ENCODE assay signal across 8 mouse cellular contexts in genomic region chr1:89580999-89581765, GRCm38 (mm10).
DNase-seq lines count a peak whose midpoint lies in the region; ATAC-seq lines count a peak whose summit lies in the region.

No protein-coding gene starts in this region.

- ATAC-seq in erythroblast, adult 5-6 weeks (replicated peaks; ENCODE audit: low FRiP score, poor library complexity, severe bottlenecking): no peak
- ATAC-seq in forebrain, embryonic 15.5 days (replicated peaks): peak; percentile 24
- peak; percentile 59 for ATAC-seq in midbrain, embryonic 11.5 days (ENCODE audit: low FRiP score)
- no peak; the same call in 1 of the 2 replicates for ATAC-seq in stomach, embryonic 15.5 days (ENCODE audit: insufficient read depth, low FRiP score, low read depth)

- peak overlapping the region; percentile 96 for H3K27ac ChIP-seq in forebrain, embryonic 15.5 days (replicated peaks)
- peak overlapping the region; percentile 94 for H3K27ac ChIP-seq in hindbrain, embryonic 10.5 days
- H3K27ac ChIP-seq in limb, embryonic 10.5 days: peak overlapping the region; percentile 82
- peak overlapping the region; percentile 55 for H3K27ac ChIP-seq in midbrain, embryonic 11.5 days (ENCODE audit: low read depth, low read length)
- no peak overlapping the region for H3K27ac ChIP-seq in stomach, embryonic 15.5 days

- H3K4me1 ChIP-seq in erythroblast, embryonic 14.5 days (ENCODE audit: control insufficient read depth): no peaks in the 10 kb centered on the region
- H3K4me1 ChIP-seq in forebrain, embryonic 15.5 days: peaks cover 62% of the 10 kb centered on the region
- H3K4me1 ChIP-seq in hindbrain, embryonic 10.5 days (replicated peaks): peaks cover 91% of the 10 kb centered on the region
- peaks cover 54% of the 10 kb centered on the region for H3K4me1 ChIP-seq in limb, embryonic 10.5 days
- peaks cover 50% of the 10 kb centered on the region for H3K4me1 ChIP-seq in midbrain, embryonic 11.5 days (ENCODE audit: control insufficient read depth, insufficient read depth, low read length)
- peaks cover 24% of the 10 kb centered on the region for H3K4me1 ChIP-seq in stomach, embryonic 15.5 days

- no peaks in the 10 kb centered on the region for H3K36me3 ChIP-seq in erythroblast, embryonic 14.5 days (ENCODE audit: control insufficient read depth)
- no peaks in the 10 kb centered on the region for H3K36me3 ChIP-seq in forebrain, embryonic 15.5 days
- no peaks in the 10 kb centered on the region for H3K36me3 ChIP-seq in hindbrain, embryonic 10.5 days
- no peaks in the 10 kb centered on the region for H3K36me3 ChIP-seq in limb, embryonic 10.5 days
- H3K36me3 ChIP-seq in midbrain, embryonic 11.5 days (ENCODE audit: control insufficient read depth, insufficient read depth, low read length): no peaks in the 10 kb centered on the region
- no peaks in the 10 kb centered on the region for H3K36me3 ChIP-seq in stomach, embryonic 15.5 days

- under 1% methylated on average over 95 of the region's 95 CpGs for WGBS in forebrain, embryonic 15.5 days
- WGBS in hindbrain, embryonic 10.5 days: under 1% methylated on average over 95 of the region's 95 CpGs
- under 1% methylated on average over 95 of the region's 95 CpGs for WGBS in limb, embryonic 10.5 days
- under 1% methylated on average over 88 of the region's 95 CpGs for WGBS in midbrain, embryonic 11.5 days
- WGBS in stomach, embryonic 15.5 days: under 1% methylated on average over 95 of the region's 95 CpGs

- H3K4me3 ChIP-seq in erythroblast, embryonic 14.5 days (replicated peaks): peak overlapping the region; percentile 40
- H3K4me3 ChIP-seq in forebrain, embryonic 15.5 days: peak overlapping the region; percentile 75
- peak overlapping the region; percentile 86 for H3K4me3 ChIP-seq in hindbrain, embryonic 10.5 days
- H3K4me3 ChIP-seq in limb, embryonic 10.5 days: peak overlapping the region; percentile 86
- peak overlapping the region; percentile 60 for H3K4me3 ChIP-seq in midbrain, embryonic 11.5 days (ENCODE audit: low read depth, low read length)
- peak overlapping the region; percentile 64 for H3K4me3 ChIP-seq in stomach, embryonic 15.5 days (replicated peaks)

- H3K9me3 ChIP-seq in erythroblast, embryonic 14.5 days (ENCODE audit: control insufficient read depth, low read length): no peaks in the 10 kb centered on the region
- H3K9me3 ChIP-seq in forebrain, embryonic 15.5 days: no peaks in the 10 kb centered on the region
- no peaks in the 10 kb centered on the region for H3K9me3 ChIP-seq in hindbrain, embryonic 10.5 days
- H3K9me3 ChIP-seq in limb, embryonic 10.5 days (replicated peaks): no peaks in the 10 kb centered on the region
- no peaks in the 10 kb centered on the region for H3K9me3 ChIP-seq in midbrain, embryonic 11.5 days (ENCODE audit: control insufficient read depth, low read length)
- H3K9me3 ChIP-seq in stomach, embryonic 15.5 days: no peaks in the 10 kb centered on the region

- H3K27me3 ChIP-seq in erythroblast, embryonic 14.5 days (ENCODE audit: control insufficient read depth): peaks cover 45% of the 10 kb centered on the region
- no peaks in the 10 kb centered on the region for H3K27me3 ChIP-seq in forebrain, embryonic 15.5 days
- H3K27me3 ChIP-seq in hindbrain, embryonic 10.5 days (ENCODE audit: insufficient read depth, poor library complexity, severe bottlenecking): peaks cover 19% of the 10 kb centered on the region
- H3K27me3 ChIP-seq in limb, embryonic 10.5 days (ENCODE audit: low read depth, poor library complexity, severe bottlenecking): peaks cover 29% of the 10 kb centered on the region
- peaks cover 5% of the 10 kb centered on the region; the same call in 1 of the 2 replicates for H3K27me3 ChIP-seq in midbrain, embryonic 11.5 days (ENCODE audit: control insufficient read depth, insufficient read depth, low read length)
- no peaks in the 10 kb centered on the region; the same call in 1 of the 2 replicates for H3K27me3 ChIP-seq in stomach, embryonic 15.5 days (replicated peaks)

- peak overlapping the region; percentile 97 for H3K4me2 ChIP-seq in forebrain, embryonic 15.5 days (replicated peaks)
- H3K4me2 ChIP-seq in midbrain, embryonic 11.5 days: peak overlapping the region; percentile 98
- H3K4me2 ChIP-seq in stomach, embryonic 15.5 days: peak overlapping the region; percentile 100

- DNase-seq in cerebellum, adult 11 months: peak; percentile 61
- peak; percentile 75 for DNase-seq in hindbrain, embryonic 10.5 days (ENCODE audit: low spot score)
- peak; percentile 76 for DNase-seq in limb, embryonic 10.5 days (ENCODE audit: low spot score)
- DNase-seq in midbrain, embryonic 11.5 days (ENCODE audit: low spot score, missing footprints): peak; percentile 96

- H3K9ac ChIP-seq in forebrain, embryonic 15.5 days (replicated peaks): peak overlapping the region; percentile 81
- H3K9ac ChIP-seq in midbrain, embryonic 11.5 days (ENCODE audit: low read length): peak overlapping the region; percentile 56
- H3K9ac ChIP-seq in stomach, embryonic 15.5 days: peak overlapping the region; percentile 52; the same call in 1 of the 2 replicates

Comparison
In these comparisons a context has a peak if more than half of its experiments do, and no peak if none do; other contexts are left out.
1. ATAC-seq: peak in forebrain, embryonic 15.5 days (single experiment) and midbrain, embryonic 11.5 days (single experiment); none in erythroblast, adult 5-6 weeks (single experiment) and stomach, embryonic 15.5 days (single experiment).
2. Peak in every context shown above with its lines, with median percentiles within 50 percentile points of each other: H3K4me3 ChIP-seq, DNase-seq, H3K4me2 ChIP-seq and H3K9ac ChIP-seq.